Mouse (Mus musculus) lung, postnatal 14 days (tissue): ENCODE measurements around the gene Ccdc175.
A peak's percentile ranks its signal among the peaks of the same experiment; 100 is the strongest.

ENCODE experiments used
- DNase-seq: peaks from one replicate; pipeline ENCODE4 v3.0.0; 2021

Gene Ccdc175

DNA sequence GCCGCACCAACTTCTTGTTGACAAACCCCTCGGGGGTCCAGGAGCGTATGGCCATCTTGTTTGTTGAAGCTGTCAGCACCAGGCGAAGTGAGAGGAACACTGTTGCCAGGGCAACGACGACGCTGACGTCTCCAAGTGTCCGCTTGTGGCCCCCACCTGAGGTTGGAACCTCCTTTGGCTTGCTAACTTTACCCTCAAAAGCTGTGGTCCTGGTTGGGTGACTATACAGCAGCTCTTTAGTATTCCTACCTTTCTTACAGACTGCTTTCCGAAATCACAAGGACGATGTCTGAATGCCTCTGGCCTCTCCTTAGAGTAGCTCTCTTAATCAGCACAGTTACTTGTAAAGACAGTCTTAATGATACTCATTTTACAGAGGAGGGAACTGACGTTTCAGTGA, at the start of gene Ccdc175:
TSS of gene Ccdc175 (minus strand) at position 101 of the 400 bp plus-strand sequence.
- DNase-seq = no peak

- DNase-seq = no peak
Measured at GRCm38 (mm10) chr12:72234151-72234550, 49.3 kb upstream of the Ccdc175 start.

- no peak for DNase-seq
Measured at GRCm38 (mm10) chr12:72232826-72233790, 48.3 kb upstream of the Ccdc175 start.

DNA sequence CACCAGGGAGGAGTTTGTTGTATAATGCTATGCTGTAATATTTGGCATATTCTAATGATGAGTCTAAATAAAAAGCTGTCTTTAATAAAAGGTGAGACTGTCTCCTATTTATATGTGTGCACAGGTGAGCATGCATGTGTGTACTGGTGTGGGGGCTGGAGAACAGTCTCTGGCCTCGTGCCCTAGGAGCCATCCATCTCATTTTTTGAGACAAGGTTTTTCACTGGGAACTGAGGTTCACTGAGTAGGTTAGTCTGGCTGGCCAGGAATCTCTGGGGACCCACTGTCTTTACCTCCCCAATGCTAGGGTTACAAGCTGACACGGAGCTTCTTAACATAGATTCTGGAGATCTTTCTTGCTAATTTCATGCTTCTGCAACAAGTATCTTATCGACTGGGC, 47.3 kb upstream of the Ccdc175 start:
- no peak for DNase-seq

- no peak for DNase-seq
Measured at GRCm38 (mm10) chr12:72229451-72230196, 44.8 kb upstream of the Ccdc175 start.

GRCm38 (mm10) chr12:72227731-72228130, 42.9 kb upstream of the Ccdc175 start:
- DNase-seq = no peak

DNA sequence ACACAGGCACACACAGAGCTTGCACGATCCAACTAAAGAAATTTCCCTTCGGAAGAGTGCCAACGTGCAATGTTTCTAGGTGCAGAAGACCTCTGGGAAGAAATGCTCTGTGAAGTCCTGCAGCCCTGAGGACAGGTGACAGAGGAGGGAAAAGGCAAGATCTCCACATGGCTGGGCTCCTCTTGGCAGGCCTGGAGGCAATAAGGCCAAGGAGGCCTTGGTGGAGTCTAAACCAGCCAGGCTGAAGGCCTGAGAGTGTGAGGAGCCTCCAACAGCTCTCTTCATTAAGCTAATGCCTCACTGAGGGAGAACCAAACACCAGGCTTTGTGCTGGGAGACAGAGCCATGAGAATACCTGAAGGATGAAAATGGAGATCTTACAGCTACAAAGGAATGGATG, 40.5 kb upstream of the Ccdc175 start:
- no peak for DNase-seq

GRCm38 (mm10) chr12:72223557-72224102, 38.8 kb upstream of the Ccdc175 start:
- DNase-seq = no peak

GRCm38 (mm10) chr12:72213554-72213953, 28.7 kb upstream of the Ccdc175 start:
- peak; percentile 9 for DNase-seq

- DNase-seq = no peak
Measured at GRCm38 (mm10) chr12:72200828-72201227, 16.0 kb upstream of the Ccdc175 start.

GRCm38 (mm10) chr12:72197925-72198486, 13.2 kb upstream of the Ccdc175 start:
- peak; percentile 8 for DNase-seq

- DNase-seq = no peak
Measured at GRCm38 (mm10) chr12:72197434-72197833, 12.6 kb upstream of the Ccdc175 start.

GRCm38 (mm10) chr12:72179561-72179960, 5.3 kb downstream of the Ccdc175 start:
- DNase-seq = no peak

- DNase-seq = no peak
Measured at GRCm38 (mm10) chr12:72178322-72178721, 6.5 kb downstream of the Ccdc175 start.

DNA sequence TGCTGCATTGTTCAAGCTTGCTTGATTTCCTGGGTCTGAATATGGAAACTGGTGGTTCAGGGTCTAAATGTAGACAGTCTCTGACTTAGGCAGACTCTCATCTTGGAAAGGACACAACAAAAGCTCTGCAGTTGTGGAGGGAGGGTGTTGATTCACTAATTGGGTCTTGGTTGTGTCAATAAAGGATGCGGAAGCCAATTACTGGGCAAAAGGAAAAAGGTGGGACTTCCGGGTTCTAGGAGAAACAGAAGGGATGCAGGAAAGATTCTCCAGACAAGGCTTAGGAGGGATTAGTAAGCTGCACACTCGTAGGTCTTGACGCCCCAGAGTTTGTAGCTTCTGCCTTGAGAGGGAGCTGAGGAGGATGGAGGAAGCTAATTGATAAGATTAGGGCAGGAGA, 26.4 kb downstream of the Ccdc175 start:
- DNase-seq = peak; percentile 1

DNA sequence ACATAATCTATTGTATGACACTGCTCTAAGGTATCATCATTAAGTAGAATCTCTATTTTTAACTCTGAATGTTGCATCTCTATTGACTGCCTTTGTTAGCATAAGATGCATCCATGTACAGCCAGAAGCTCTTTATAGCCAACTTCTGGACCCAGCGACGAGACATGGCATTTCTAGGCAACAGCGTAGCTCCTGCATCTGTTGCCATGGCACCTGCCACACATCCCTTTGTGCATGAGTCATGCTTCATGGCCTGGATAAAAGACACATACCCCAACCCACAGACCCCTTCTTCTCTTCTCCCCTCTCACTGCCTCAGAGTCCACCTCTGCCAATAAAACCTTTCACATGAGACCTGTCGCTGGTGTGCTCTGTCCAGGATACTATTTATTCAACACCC, 34.0 kb downstream of the Ccdc175 start:
- DNase-seq = no peak

GRCm38 (mm10) chr12:72129203-72129602, 55.6 kb downstream of the Ccdc175 start:
- no peak for DNase-seq

- no peak for DNase-seq
Measured at GRCm38 (mm10) chr12:72115686-72116345, 69.0 kb downstream of the Ccdc175 start.

DNA sequence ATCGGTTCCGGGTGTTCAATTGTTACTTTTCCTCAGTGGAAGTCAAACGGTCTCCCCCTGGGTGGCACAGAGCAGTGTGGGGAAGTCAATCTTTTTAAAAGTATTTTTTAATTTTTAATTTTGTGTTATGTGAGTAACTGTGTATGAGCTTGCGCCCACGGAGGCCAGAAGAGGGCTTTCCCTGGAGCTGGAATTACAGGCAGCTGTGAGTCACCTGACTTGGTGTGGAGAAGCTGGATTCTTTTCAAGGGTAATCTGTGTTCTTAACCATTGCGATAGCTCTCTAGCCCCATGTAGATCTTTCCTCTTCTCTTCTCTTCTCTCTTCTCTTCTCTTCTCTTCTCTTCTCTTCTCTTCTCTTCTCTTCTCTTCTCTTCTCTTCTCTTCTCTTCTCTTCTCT, 69.7 kb downstream of the Ccdc175 start:
- DNase-seq = no peak

DNA sequence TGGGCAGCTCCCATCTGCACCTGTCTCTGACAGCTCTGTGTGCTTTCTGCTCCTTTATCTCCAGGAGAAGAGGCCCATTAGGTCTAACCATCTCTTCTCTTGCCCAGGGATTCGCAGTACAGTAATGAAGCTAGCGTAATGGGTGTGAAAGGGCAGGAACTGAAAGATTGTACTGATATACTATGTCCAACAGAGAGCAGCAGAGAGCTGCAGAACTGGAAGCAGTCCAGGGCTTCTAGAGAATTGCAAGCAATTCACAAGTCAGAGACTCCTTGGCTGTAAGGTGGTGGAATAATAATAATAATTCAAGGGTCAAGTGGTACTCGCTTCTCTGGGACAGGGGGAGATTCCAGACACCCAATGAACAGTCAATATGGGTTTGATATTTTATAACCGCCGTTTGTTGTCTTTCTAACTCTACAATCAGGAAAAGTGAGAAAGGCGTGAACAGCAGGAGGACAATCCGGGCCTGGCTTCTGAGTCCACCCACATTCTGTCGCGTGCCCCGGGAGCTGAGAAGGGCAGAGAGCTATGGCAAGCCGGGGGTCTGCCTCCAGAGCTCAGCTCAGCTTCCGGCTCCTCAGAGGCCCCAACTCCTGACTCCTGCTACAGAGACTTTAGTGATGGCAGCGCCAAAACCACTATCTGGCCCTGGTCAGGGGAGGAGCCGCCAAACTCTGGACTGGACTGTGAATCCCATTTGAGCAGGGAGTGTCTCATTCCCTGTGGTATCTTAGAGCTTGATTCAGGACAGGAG, 80.1 kb downstream of the Ccdc175 start:
- DNase-seq = peak; percentile 72

DNA sequence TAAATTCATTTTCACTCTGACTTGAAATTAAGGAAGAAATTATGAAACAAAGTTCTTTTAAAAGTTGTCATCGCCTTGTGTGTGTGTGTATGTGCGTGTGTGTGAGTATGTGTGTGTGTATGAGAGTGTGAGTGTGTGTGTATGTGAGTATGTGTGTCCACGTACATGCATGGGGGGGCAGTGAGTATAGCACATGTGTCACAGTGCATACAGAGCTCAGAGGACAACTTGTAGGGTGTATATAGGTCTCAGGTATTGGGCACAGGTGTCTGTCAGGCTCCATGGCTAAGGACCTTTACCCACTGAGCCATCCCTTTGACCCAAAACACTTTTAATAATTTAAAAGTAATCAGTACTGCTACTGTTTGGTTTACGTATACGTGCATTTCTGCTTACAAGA, 80.8 kb downstream of the Ccdc175 start:
- DNase-seq = no peak

DNA sequence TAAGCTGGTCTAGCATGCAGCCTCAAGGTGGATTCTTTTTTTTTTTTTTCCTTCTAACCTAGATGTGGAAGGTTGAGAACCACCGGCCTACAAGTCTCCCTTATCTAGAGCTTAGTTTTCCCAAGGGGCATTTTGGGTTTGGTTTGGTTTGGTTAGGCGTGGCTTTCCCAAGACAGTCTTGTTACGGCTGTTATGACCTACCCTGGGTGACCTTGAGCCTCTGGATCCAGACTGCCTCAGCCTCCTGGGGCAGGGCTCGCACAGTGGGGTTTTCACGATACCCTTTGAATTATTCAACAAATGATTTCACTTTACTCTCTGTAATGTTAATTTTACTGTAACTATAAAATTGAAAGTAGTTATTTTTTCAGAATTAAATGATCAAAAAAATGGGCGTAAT, 82.1 kb downstream of the Ccdc175 start:
- DNase-seq = no peak
